Mouse (Mus musculus): ENCODE results near the gene Stoml1. TPM values are rescaled to one million over a fixed set of nuclear protein-coding genes. Genes with fewer than 3 reads are reported as not detected.

Stoml1 gene
- 10 to 100 TPM; 21.4 to 23.0 TPM for total RNA-seq (2023)

DNA sequence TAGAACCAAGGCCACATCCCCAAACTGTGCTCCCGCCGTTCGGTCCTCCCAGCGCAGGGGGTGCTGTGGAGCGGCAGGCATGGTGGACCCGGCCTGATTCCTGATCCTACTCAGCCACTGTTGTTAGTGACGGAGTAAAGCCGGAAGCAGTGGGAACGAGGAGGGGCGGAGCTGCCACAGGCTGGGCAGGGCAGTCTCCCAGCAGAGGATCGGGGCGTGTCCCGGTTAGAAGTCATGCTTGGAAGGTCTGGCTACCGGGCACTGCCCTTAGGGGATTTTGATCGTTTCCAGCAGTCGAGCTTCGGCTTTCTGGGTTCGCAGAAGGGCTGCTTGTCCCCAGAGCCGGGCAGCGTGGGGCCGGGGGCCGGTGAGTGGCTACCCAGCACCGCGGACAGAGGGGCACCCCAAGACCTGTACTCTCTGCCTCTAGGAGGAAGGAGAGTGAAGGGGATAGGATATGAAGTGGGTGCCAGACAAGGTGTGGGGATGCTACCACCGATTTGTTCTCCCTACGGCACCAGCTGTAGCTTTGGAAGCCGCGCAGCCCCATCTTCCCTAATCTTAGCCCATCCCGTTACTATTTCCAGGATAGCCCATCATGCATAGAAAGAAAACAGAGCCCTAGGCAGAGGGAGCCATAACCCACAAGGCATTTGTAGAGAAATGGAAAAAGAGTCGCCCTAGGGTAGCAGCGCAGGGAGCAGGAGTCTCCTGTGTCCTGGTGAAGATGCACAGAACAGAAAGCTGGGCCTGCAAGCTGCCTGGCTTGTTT lies at the start of gene Stoml1:
Gene Stoml1, plus strand, starts transcription at position 132 of the 772 bp plus-strand sequence.

DNA sequence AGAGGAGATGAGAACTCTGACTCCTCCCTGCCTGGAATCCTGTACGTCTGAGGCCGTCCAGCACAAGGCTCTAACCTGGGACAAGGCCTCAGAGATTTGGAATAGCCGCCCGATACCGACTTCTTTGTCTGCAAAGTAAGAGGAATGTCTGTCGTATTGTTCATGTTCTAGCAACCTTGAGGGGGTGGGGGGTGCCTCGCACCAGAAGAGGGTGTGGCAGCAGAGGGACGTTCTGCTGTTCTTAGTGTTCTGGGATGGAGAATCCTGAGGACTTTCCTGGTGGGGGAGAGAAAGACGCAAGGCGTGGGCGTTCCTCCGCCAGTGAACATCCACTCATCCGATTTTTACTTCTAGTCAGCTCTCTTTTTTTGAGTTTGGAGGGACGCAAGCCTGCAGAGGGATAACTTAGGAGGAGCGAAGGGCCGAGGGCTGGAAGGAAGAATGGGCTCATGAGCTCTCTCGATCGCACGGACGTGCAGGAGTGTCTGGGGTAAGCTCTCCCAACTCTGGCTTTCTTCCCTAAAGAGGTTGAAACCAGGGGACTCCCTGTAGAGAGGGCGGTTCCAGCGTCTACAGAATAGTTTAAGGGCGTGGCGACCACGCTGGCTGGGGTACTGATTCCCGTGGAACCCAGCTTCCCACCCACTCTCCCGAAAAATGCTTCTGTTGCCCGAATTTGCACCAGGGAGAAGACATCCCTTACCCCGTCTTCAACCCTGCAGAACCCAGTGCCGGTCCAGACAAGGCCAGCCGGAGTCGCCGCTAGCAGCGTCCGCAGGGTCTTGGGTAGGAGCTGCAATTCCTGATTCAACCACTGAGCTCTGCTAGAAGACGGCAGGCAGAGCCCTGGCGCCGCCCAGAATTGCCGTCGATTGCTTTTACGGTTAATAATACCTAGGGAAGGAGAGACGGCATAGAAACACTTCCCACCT lies 49.2 kb upstream of the Stoml1 start, which contains the start of the genes Islr and Islr2:
Gene Islr, minus strand, starts transcription at position 791 of the 932 bp plus-strand sequence.
Gene Islr2, minus strand, starts transcription at position 804 of the 932 bp plus-strand sequence.

GRCm38 (mm10) chr9:58249592-58250192 lies 3.3 kb upstream of the Stoml1 start, which contains the start of gene Pml:
Gene Pml, minus strand, starts transcription at chr9:58249786.

Other genes with a start within 250 kb of the Stoml1 start
- gene Cyp11a1, start 246.8 kb upstream of the Stoml1 start, total RNA-seq (2023), result under 1 TPM in 1 of 2 experiments, not detected in 1; 0.47 TPM
- gene Stra6, start 189.4 kb upstream of the Stoml1 start, total RNA-seq (2023), result under 1 TPM; 0.52 to 0.92 TPM
- gene Ccdc33, start 134.3 kb upstream of the Stoml1 start, total RNA-seq (2023), result not detected
- gene Islr, start 48.9 kb upstream of the Stoml1 start, total RNA-seq (2023), result under 1 TPM; 0.27 to 0.35 TPM
- gene Islr2, start 48.8 kb upstream of the Stoml1 start, total RNA-seq (2023), result 1 to 10 TPM; 1.0 to 5.1 TPM
- 10 to 100 TPM; 74.3 to 83.6 TPM for gene Pml, start 3.4 kb upstream of the Stoml1 start, total RNA-seq (2023)
- not detected for gene Loxl1, start 60.0 kb downstream of the Stoml1 start, total RNA-seq (2023)
- gene Tbc1d21, start 117.3 kb downstream of the Stoml1 start, total RNA-seq (2023), result not detected
- gene Insyn1, start 235.4 kb downstream of the Stoml1 start, total RNA-seq (2023), result not detected

All from T-cell, adult 66 days (primary cell).